Mouse (Mus musculus) kidney, embryonic 15.5 days (tissue): ENCODE results near the gene Pacrg. TPM values are rescaled to one million over a fixed set of nuclear protein-coding genes. Genes with fewer than 3 reads are reported as not detected.

Source experiments
- ATAC-seq: fragments of 200-750 bp; cut with Nextera tagmentation; replicated peaks from 2 replicates; pipeline ENCODE4 v1.8.0; 2017; ENCODE audit warnings: moderate TSS enrichment; ENCODE audit not compliant: low FRiP score
- H3K27ac ChIP-seq: fragments of 300-500 bp; sonication (generic); 2 replicates; pipeline ENCODE4 v1.5.1; 2015; ENCODE audit warnings: mild to moderate bottlenecking, inconsistent platforms
- H3K27me3 ChIP-seq: fragments of 300-500 bp; sonication (generic); 2 replicates; pipeline ENCODE4 v1.6.1; 2015; ENCODE audit warnings: inconsistent platforms
- H3K36me3 ChIP-seq: fragments of 300-500 bp; sonication (generic); 2 replicates; pipeline ENCODE4 v1.6.1; 2015; ENCODE audit warnings: inconsistent platforms
- H3K4me1 ChIP-seq: fragments of 300-500 bp; sonication (generic); 2 replicates; pipeline ENCODE4 v1.6.1; 2015; ENCODE audit warnings: inconsistent platforms
- H3K4me2 ChIP-seq: fragments of 300-500 bp; sonication (generic); 2 replicates; pipeline ENCODE4 v1.6.1; 2015; ENCODE audit warnings: moderate library complexity, mild to moderate bottlenecking, inconsistent platforms
- H3K4me3 ChIP-seq: fragments of 300-500 bp; sonication (generic); replicated peaks from 2 replicates; pipeline ENCODE4 v1.5.1; 2015; ENCODE audit warnings: mild to moderate bottlenecking, inconsistent platforms
- H3K9ac ChIP-seq: fragments of 300-500 bp; sonication (generic); 2 replicates; pipeline ENCODE4 v1.6.1; 2015; ENCODE audit warnings: mild to moderate bottlenecking, inconsistent platforms
- H3K9me3 ChIP-seq: fragments of 300-500 bp; sonication (generic); replicated peaks from 2 replicates; pipeline ENCODE4 v1.6.1; 2016; ENCODE audit warnings: inconsistent platforms
- WGBS: fragments of 180-500 bp; shearing (Covaris S2); methylation state at CpG from one replicate; pipeline ENCODE4 v1.1.7; 2015; ENCODE audit warnings: mixed read lengths; 5-methylcytosine and 5-hydroxymethylcytosine counted together
- polyA plus RNA-seq: library from polyadenylated mRNA; unstranded; fragments of >200 nt; fragmentation: Nextera tagmentation; extraction: Ambion mirVana; gene quantifications from 2 replicates; pipeline ENCODE4 v1.2.1, GENCODE M21; 2015

The Pacrg gene
- polyA plus RNA-seq, 1 experiment from 2014 or later = 3.6 TPM

DNA sequence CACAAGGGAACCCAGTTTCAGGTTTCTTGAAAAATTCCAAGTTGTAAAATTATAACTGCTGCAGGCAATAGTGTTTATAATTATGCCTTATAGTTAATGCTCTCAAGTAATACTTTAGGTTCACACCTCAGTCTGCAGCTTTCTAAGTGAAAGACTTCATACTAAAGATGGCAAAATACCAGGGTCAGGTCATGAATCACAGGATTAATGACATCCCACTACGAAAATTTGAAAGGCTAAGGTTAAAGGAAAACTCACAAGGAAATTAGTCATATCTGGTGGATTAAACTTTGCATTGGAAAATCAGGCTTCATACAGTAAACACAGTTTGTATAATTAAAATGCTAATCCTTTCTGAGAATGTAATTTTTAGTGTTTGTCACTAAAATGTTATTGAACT, 200.3 kb downstream of the Pacrg start:
- Histone ChIP-seq H3K9ac (no peak overlapping the region), H3K4me3 (no peak overlapping the region), H3K4me1 (peaks cover 5% of the 10 kb centered on the region; the same call in 1 of the 2 replicates), H3K27ac (no peak overlapping the region), H3K9me3 (no peaks in the 10 kb centered on the region), H3K36me3 (no peaks in the 10 kb centered on the region), H3K4me2 (no peak overlapping the region), H3K27me3 (no peaks in the 10 kb centered on the region)
- 63% methylated on average over 1 of the region's 1 CpGs for WGBS
- no peak for ATAC-seq

DNA sequence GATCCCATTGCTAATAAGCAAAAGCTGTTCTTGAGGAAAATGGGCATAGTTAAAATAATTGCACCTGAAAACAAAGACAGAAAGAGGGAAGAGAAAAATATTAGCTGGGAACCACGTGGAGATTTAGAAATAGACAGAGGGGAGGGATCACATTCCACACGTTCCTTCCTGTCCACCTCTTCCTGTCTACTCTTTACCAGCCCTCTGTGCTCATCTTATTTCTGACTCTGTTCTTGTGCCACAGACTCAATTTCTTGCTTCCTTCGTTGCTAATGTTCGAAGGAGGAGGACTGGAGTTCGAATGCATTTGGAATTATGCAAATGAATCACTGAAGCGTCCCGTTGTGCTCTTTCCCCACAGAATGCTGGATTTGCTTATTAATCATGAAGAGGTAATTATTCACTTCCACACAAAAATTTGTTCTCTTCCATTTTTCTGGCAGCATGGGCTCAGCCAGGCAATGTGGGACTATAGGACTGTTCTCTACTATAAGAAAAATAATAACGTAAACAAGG, 204.1 kb downstream of the Pacrg start:
- peak overlapping the region; percentile 78 for H3K27ac ChIP-seq
- no peak overlapping the region for H3K9ac ChIP-seq
- no peaks in the 10 kb centered on the region for H3K27me3 ChIP-seq
- H3K4me2 ChIP-seq = no peak overlapping the region
- H3K4me3 ChIP-seq = no peak overlapping the region
- H3K9me3 ChIP-seq = no peaks in the 10 kb centered on the region
- no peak for ATAC-seq
- H3K36me3 ChIP-seq = no peaks in the 10 kb centered on the region
- peaks cover 5% of the 10 kb centered on the region; the same call in 1 of the 2 replicates for H3K4me1 ChIP-seq
- WGBS = 65% methylated on average over 8 of the region's 8 CpGs

DNA sequence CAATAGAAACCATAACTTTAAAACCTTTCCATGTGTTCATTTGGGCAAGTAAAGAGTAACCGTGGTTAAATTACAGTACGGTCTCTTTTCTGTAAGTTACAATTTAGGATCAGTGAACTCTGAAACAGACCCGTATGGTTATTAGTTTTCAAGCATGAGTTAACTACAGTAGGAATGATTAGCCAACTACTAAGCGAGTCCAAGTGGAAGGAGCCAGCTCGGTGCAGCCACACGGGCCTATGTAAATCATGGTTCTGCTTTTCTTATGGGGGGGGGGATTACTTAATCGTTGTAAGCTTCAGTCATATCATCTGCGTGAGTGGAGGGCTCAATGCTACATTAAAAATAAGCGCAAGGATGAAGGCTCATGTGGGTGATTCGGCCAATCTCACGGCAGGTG, 204.6 kb downstream of the Pacrg start:
- H3K27me3 ChIP-seq = no peaks in the 10 kb centered on the region
- no peaks in the 10 kb centered on the region for H3K9me3 ChIP-seq
- no peak overlapping the region for H3K4me3 ChIP-seq
- H3K27ac ChIP-seq = peak overlapping the region; percentile 84
- WGBS = 74% methylated on average over 11 of the region's 11 CpGs
- H3K9ac ChIP-seq = no peak overlapping the region
- peaks cover 5% of the 10 kb centered on the region; the same call in 1 of the 2 replicates for H3K4me1 ChIP-seq
- no peaks in the 10 kb centered on the region for H3K36me3 ChIP-seq
- no peak overlapping the region for H3K4me2 ChIP-seq
- ATAC-seq = peak; percentile 89

DNA sequence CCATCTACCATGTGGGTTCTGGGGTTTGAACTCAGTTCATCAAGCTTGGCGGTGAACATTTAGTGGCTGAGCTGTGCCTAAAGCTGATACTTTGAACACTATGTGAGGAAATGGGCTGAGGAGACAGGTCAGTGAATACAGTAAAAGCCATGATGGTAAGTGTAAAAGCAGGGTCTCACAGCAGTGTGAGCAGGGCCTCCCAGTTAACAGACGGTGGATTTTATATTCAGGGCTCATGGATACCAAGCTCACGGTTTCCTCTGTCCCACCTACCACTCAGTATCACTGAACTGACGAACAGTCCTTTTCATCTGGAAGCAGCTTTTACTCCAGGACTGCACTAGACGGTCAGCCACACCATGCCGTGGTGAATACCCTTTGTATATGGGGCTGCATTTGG, 205.1 kb downstream of the Pacrg start:
- Histone ChIP-seq H3K9ac (no peak overlapping the region), H3K4me3 (no peak overlapping the region), H3K27me3 (no peaks in the 10 kb centered on the region), H3K9me3 (no peaks in the 10 kb centered on the region), H3K4me2 (no peak overlapping the region), H3K27ac (peak overlapping the region; percentile 84), H3K36me3 (no peaks in the 10 kb centered on the region), H3K4me1 (peaks cover 5% of the 10 kb centered on the region; the same call in 1 of the 2 replicates)
- peak; percentile 69 for ATAC-seq
- 77% methylated on average over 6 of the region's 6 CpGs for WGBS

DNA sequence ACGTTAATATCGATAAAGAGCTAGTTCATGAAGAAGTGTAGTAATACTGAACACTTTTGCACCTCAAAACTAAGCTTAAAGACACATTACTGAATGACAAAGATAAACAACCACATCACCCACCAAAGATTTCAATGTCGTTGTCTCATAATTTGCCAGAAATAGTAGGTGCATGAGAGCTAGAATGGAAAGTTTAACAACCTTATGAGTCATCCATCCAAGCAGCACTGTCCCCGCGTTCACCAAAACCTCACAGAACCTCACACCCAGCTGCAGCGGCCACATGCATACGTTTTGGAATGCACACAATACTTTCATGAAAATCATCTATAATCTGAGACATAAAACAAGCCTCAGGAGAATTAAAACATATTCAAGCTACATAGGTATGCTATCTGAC, 206.3 kb downstream of the Pacrg start:
- no peak overlapping the region for H3K4me3 ChIP-seq
- WGBS = 88% methylated on average over 7 of the region's 7 CpGs
- H3K27ac ChIP-seq = no peak overlapping the region
- H3K9ac ChIP-seq = no peak overlapping the region
- no peaks in the 10 kb centered on the region for H3K36me3 ChIP-seq
- no peaks in the 10 kb centered on the region for H3K27me3 ChIP-seq
- H3K4me1 ChIP-seq = peaks cover 5% of the 10 kb centered on the region; the same call in 1 of the 2 replicates
- no peak for ATAC-seq
- H3K9me3 ChIP-seq = no peaks in the 10 kb centered on the region
- H3K4me2 ChIP-seq = no peak overlapping the region

DNA sequence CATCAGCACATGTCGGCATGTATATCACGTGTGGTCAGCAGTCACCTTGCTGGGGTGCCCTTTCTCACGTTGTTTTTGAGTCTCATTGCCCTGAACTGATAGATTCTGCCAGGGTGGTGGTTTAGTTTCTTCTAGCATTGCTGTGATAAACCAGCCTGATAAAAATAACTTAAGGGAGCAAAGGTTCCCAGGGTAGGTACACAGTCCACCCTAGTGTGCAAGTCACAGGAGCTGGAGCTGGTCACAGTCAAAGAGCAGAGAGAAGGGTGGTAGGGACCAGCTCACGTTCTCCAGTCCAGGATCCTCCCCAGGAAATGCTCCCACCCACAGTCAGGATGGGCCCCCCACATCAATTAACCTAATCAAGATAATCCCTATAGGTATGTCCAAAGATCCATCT, 211.9 kb downstream of the Pacrg start:
- no peaks in the 10 kb centered on the region for H3K4me1 ChIP-seq
- H3K4me3 ChIP-seq = no peak overlapping the region
- no peak for ATAC-seq
- 76% methylated on average over 4 of the region's 4 CpGs for WGBS
- no peaks in the 10 kb centered on the region for H3K36me3 ChIP-seq
- H3K9ac ChIP-seq = no peak overlapping the region
- H3K27me3 ChIP-seq = no peaks in the 10 kb centered on the region
- H3K4me2 ChIP-seq = no peak overlapping the region
- no peak overlapping the region for H3K27ac ChIP-seq
- H3K9me3 ChIP-seq = no peaks in the 10 kb centered on the region

DNA sequence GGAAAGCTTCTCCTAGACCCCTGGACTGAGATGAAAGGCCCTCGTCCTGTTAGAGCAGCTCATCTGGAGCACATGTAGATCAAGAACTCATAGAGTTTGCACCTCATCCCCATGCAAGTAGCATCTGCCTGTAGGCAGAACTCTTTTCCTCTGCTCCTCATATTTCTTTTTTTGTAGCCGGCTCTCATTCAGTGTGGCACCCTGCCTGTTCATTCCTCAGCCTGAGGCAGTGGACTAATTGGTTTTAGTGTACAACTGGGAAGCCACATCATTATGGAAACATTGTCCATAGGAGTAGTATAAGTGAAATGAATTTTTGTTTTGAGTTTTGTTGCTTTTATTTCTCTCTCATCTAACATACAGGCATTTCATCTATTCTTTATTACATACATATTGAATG, 212.6 kb downstream of the Pacrg start:
- Histone ChIP-seq H3K9ac (no peak overlapping the region), H3K27me3 (no peaks in the 10 kb centered on the region), H3K4me1 (no peaks in the 10 kb centered on the region), H3K9me3 (no peaks in the 10 kb centered on the region), H3K4me3 (no peak overlapping the region), H3K36me3 (no peaks in the 10 kb centered on the region), H3K27ac (no peak overlapping the region), H3K4me2 (no peak overlapping the region)
- ATAC-seq = no peak
- WGBS = 78% methylated on average over 2 of the region's 2 CpGs

DNA sequence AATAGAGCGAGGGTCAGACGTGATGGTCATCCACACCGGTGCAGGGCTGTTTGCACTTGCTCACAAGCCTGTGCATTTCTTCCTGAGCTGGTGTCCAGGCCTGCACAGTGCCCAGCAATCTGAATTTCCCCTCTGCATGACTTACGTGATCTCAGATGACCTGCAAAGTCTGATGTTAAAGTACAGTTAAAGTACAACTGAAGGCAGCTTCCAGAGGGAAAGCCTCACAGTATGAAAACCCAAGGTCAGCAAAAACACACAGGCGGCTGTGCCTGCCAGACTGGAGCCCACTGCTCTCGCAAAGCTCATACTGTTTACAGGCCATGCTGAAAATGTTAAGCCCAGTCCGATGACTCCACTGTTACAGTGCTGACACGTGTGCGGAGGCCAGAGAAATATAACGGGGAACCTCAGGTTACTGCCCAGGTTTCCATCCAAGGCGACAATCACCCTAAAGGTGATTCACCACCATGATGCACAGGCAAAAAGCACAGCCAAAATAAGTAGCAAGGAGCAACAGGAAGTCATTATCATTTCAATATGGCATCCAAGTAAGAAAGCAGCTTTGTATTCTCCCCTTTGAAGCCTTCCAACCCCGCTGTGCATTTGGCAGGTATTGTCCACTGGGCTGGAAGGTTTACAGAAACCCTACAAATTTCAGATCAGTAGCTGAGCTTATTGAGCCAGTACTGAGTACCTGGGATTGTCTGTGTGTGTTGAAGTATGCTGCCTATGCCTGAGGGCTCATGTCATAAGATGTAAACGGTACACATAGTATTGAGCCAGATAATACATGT, 213.6 kb downstream of the Pacrg start:
- H3K4me2 ChIP-seq = no peak overlapping the region
- H3K27ac ChIP-seq = peak overlapping the region; percentile 45; the same call in 1 of the 2 replicates
- no peak overlapping the region for H3K4me3 ChIP-seq
- H3K9ac ChIP-seq = no peak overlapping the region
- no peaks in the 10 kb centered on the region for H3K4me1 ChIP-seq
- peak; percentile 52 for ATAC-seq
- no peaks in the 10 kb centered on the region for H3K36me3 ChIP-seq
- H3K9me3 ChIP-seq = no peaks in the 10 kb centered on the region
- H3K27me3 ChIP-seq = no peaks in the 10 kb centered on the region
- 71% methylated on average over 13 of the region's 13 CpGs for WGBS

DNA sequence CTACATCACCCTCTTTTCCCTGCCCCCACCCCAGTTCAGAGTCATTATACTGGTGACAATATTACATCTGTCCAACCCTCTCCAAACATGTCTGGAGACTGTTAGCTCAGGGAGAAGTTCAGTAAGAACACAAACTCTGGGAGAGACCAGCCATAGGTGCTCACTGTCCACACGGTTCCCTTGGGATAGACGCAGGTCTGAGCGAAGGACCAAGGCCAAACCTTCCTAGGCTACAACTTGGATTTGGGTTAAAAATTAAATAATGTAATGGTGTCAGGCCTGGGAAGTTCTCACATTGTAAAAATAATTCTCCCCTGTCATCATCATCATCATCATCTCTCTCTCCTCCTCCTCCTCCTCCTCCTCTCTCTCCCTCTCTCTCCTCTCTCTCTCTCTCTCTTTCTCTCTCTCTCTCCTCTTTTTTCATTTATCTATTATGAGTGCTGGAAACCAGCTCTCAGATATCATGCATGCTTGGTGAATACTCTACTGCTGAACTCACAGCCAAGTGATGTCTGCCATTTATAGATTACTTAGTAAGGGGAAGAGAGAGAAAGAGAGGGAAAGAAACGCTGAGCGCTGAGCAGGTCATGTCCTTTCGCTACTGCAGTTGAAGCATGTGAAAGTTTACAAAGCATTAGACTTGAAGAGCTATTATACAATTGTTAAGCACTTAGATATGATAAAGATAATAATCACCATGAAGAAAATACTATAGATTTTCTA, 215.2 kb downstream of the Pacrg start:
- H3K9ac ChIP-seq = no peak overlapping the region
- no peaks in the 10 kb centered on the region for H3K36me3 ChIP-seq
- H3K27ac ChIP-seq = peak overlapping the region; percentile 45; the same call in 1 of the 2 replicates
- ATAC-seq = peak; percentile 69
- no peaks in the 10 kb centered on the region for H3K27me3 ChIP-seq
- WGBS = 81% methylated on average over 6 of the region's 6 CpGs
- H3K4me1 ChIP-seq = no peaks in the 10 kb centered on the region
- H3K9me3 ChIP-seq = no peaks in the 10 kb centered on the region
- no peak overlapping the region for H3K4me2 ChIP-seq
- no peak overlapping the region for H3K4me3 ChIP-seq

DNA sequence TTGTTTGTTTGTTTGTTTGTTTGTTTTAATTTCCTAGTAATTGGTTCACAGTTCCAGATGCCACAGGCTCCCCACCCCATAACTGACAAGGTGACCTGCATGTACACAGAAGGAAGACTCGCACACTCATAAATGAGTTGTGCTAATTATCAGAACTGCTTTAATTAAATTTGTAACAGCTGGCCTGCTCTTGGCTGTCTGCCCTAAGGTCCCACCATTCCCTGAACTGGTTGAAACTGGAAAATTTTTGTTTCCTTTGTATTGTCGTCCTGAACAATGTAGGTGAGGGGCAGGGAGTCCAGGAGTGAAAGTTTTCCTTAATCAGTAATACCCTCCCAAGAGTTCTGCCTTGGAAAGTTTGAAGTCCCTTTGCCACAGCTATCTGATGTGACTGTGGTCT, 219.5 kb downstream of the Pacrg start:
- no peak overlapping the region for H3K4me3 ChIP-seq
- no peaks in the 10 kb centered on the region for H3K36me3 ChIP-seq
- H3K4me2 ChIP-seq = no peak overlapping the region
- H3K9ac ChIP-seq = no peak overlapping the region
- H3K9me3 ChIP-seq = no peaks in the 10 kb centered on the region
- no peak overlapping the region for H3K27ac ChIP-seq
- H3K4me1 ChIP-seq = no peaks in the 10 kb centered on the region
- no peaks in the 10 kb centered on the region for H3K27me3 ChIP-seq
- 71% methylated on average over 2 of the region's 2 CpGs for WGBS
- ATAC-seq = no peak

DNA sequence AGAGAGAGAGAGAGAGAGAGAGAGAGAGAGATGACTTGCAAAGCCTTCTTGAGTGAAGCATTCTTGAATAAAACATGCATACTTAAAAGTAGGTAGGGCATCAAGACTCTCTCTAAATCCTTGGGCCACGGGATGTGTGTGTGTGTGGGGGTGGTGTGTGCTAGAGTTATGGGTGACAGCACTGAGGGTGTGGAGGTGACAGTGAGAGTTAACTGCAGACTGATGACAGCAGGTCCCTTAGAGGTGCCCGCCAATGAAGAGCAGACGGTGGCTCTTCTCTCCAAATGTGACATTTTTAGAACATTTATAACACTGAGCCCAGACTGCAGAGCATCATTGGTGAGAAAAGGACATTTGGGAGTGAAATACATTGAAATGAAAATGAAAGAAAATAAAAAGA, 220.2 kb downstream of the Pacrg start:
- no peaks in the 10 kb centered on the region for H3K27me3 ChIP-seq
- H3K4me2 ChIP-seq = no peak overlapping the region
- no peak for ATAC-seq
- no peaks in the 10 kb centered on the region for H3K9me3 ChIP-seq
- no peak overlapping the region for H3K9ac ChIP-seq
- H3K36me3 ChIP-seq = no peaks in the 10 kb centered on the region
- 58% methylated on average over 3 of the region's 3 CpGs for WGBS
- H3K27ac ChIP-seq = no peak overlapping the region
- no peaks in the 10 kb centered on the region for H3K4me1 ChIP-seq
- H3K4me3 ChIP-seq = no peak overlapping the region

DNA sequence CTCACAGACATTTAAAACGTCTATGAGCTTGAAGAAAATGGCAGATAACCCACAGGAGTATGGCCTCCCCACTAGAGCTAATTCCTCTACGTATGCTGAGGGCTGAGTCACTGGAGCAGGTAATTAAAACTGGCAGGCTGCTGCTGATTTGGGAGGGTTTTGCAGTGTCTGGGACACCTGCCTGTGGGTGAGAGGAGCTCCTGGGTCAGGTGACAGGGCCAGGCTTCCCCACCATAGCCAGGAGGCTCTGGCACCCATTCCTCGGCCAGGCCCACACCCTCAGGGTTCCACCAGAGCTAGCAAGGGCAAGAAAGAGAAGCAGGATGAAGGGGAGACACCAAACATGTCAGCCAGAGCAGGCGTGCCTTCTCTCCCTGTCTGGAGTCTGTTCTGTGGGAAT, 222.5 kb downstream of the Pacrg start:
- H3K27ac ChIP-seq = no peak overlapping the region
- no peaks in the 10 kb centered on the region for H3K27me3 ChIP-seq
- H3K4me3 ChIP-seq = no peak overlapping the region
- no peak overlapping the region for H3K4me2 ChIP-seq
- no peaks in the 10 kb centered on the region for H3K9me3 ChIP-seq
- peak; percentile 54 for ATAC-seq
- no peak overlapping the region for H3K9ac ChIP-seq
- no peaks in the 10 kb centered on the region for H3K4me1 ChIP-seq
- WGBS = 38% methylated on average over 4 of the region's 4 CpGs
- H3K36me3 ChIP-seq = no peaks in the 10 kb centered on the region
